Mouse (Mus musculus): ENCODE results near the gene Chd1l. TPM values are rescaled to one million over a fixed set of nuclear protein-coding genes. Genes with fewer than 3 reads are reported as not detected.

Chd1l gene
- polyA plus RNA-seq, 1 experiment: 37.9 TPM

DNA sequence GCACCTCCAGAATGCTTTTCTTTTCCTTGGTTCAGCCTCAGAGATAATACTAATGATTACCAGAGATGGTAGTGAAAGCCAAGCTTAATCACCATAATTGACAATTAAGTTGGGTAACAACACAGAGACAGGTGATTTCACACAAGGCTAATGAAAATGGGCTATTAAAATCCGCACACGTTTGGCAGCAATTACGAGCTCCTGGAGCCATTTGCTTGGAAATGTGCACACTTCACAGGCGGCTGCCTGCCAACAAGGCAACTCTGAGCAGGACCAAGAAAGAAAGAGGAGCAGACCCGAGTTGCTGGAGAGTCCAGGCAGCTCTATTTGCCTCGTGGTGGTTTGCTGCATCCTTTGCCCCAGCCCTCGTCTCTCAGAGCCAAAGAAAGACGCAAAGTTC, 84.5 kb downstream of the Chd1l start:
- no peak overlapping the region for H3K27ac ChIP-seq (ENCODE audit: control insufficient read depth, insufficient read depth, low read depth, low read length)
- H3K4me3 ChIP-seq (ENCODE audit: control insufficient read depth, low read depth, low read length): no peak overlapping the region
- peaks cover 3% of the 10 kb centered on the region for H3K4me1 ChIP-seq (ENCODE audit: control insufficient read depth, insufficient read depth, low read length)
- TF ChIP-seq POLR2A (IDR thresholded peaks at IDR 0.05; ENCODE audit: control insufficient read depth, low read depth, low read length) (no peak), CTCF (IDR thresholded peaks at IDR 0.05; ENCODE audit: control insufficient read depth, insufficient read depth, insufficient replicate concordance, low read depth, low read length) (no peak)
- no peaks in the 10 kb centered on the region for H3K36me3 ChIP-seq (ENCODE audit: control insufficient read depth, insufficient read depth, low read length)
- H3K27me3 ChIP-seq (ENCODE audit: control insufficient read depth, insufficient read depth, low read length): no peaks in the 10 kb centered on the region

- Histone ChIP-seq H3K36me3 (ENCODE audit: control insufficient read depth, insufficient read depth, low read length) (no peaks in the 10 kb centered on the region), H3K4me1 (ENCODE audit: control insufficient read depth, insufficient read depth, low read length) (peaks cover 3% of the 10 kb centered on the region), H3K27ac (ENCODE audit: control insufficient read depth, insufficient read depth, low read depth, low read length) (no peak overlapping the region), H3K4me3 (ENCODE audit: control insufficient read depth, low read depth, low read length) (no peak overlapping the region), H3K27me3 (ENCODE audit: control insufficient read depth, insufficient read depth, low read length) (no peaks in the 10 kb centered on the region)
- TF ChIP-seq CTCF (IDR thresholded peaks at IDR 0.05; ENCODE audit: control insufficient read depth, insufficient read depth, insufficient replicate concordance, low read depth, low read length) (peak; percentile 31; the same call in 1 of the 2 replicates), POLR2A (IDR thresholded peaks at IDR 0.05; ENCODE audit: control insufficient read depth, low read depth, low read length) (no peak)
These were observed 85.2 kb downstream of the Chd1l start for GRCm38 (mm10) chr3:97524835-97525234.

DNA sequence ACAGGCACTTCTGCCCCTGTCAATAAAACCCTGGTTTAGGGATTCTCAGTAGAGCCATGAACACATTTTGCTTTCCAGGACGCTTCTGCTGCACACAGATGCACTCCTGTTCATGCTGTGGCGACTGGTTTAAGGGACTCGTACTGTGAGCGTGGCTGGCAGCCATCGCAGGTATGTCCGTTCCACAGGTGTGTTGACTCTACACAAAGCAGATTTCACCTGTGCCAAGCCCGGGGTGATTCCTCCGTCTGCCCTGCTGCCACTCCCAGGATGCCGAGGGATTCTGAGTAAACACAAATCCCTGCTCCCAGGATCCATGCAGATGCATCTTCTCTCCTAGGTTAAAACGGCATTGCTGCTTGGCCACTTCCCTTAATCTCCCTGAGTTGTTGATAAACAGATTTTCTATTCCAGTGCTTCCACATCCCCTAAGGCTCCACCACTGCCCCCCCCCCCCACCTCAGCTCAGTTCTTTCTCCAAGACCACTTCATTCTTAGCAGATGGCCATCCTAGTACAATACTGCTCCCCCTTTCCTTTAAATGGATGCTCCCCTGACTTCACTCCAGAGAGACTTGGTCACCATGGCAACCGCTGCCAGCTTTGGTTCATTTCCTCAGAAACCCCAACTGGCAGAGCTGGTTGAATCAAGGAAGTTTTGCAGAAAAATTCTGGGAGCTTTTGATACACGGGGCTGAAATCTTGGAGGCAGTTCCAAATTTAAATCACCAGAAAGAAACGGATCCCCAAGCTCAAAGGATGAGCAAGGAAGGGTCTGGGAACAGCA, 87.9 kb downstream of the Chd1l start:
- Histone ChIP-seq H3K36me3 (ENCODE audit: control insufficient read depth, insufficient read depth, low read length) (no peaks in the 10 kb centered on the region), H3K4me3 (ENCODE audit: control insufficient read depth, low read depth, low read length) (no peak overlapping the region), H3K27ac (ENCODE audit: control insufficient read depth, insufficient read depth, low read depth, low read length) (no peak overlapping the region), H3K27me3 (ENCODE audit: control insufficient read depth, insufficient read depth, low read length) (no peaks in the 10 kb centered on the region), H3K4me1 (ENCODE audit: control insufficient read depth, insufficient read depth, low read length) (peaks cover 3% of the 10 kb centered on the region)
- no peak for TF ChIP-seq POLR2A (IDR thresholded peaks at IDR 0.05; ENCODE audit: control insufficient read depth, low read depth, low read length)
- TF ChIP-seq CTCF (IDR thresholded peaks at IDR 0.05; ENCODE audit: control insufficient read depth, insufficient read depth, insufficient replicate concordance, low read depth, low read length): no peak

GRCm38 (mm10) chr3:97519883-97520282, 90.1 kb downstream of the Chd1l start:
- H3K27me3 ChIP-seq (ENCODE audit: control insufficient read depth, insufficient read depth, low read length): no peaks in the 10 kb centered on the region
- H3K4me3 ChIP-seq (ENCODE audit: control insufficient read depth, low read depth, low read length): no peak overlapping the region
- TF ChIP-seq CTCF (IDR thresholded peaks at IDR 0.05; ENCODE audit: control insufficient read depth, insufficient read depth, insufficient replicate concordance, low read depth, low read length) (no peak), POLR2A (IDR thresholded peaks at IDR 0.05; ENCODE audit: control insufficient read depth, low read depth, low read length) (no peak)
- peaks cover 3% of the 10 kb centered on the region for H3K4me1 ChIP-seq (ENCODE audit: control insufficient read depth, insufficient read depth, low read length)
- no peak overlapping the region for H3K27ac ChIP-seq (ENCODE audit: control insufficient read depth, insufficient read depth, low read depth, low read length)
- no peaks in the 10 kb centered on the region for H3K36me3 ChIP-seq (ENCODE audit: control insufficient read depth, insufficient read depth, low read length)

- no peaks in the 10 kb centered on the region for H3K36me3 ChIP-seq (ENCODE audit: control insufficient read depth, insufficient read depth, low read length)
- H3K4me1 ChIP-seq (ENCODE audit: control insufficient read depth, insufficient read depth, low read length): no peaks in the 10 kb centered on the region
- H3K27me3 ChIP-seq (ENCODE audit: control insufficient read depth, insufficient read depth, low read length): no peaks in the 10 kb centered on the region
- no peak overlapping the region for H3K4me3 ChIP-seq (ENCODE audit: control insufficient read depth, low read depth, low read length)
- TF ChIP-seq CTCF (IDR thresholded peaks at IDR 0.05; ENCODE audit: control insufficient read depth, insufficient read depth, insufficient replicate concordance, low read depth, low read length) (no peak), POLR2A (IDR thresholded peaks at IDR 0.05; ENCODE audit: control insufficient read depth, low read depth, low read length) (no peak)
- no peak overlapping the region for H3K27ac ChIP-seq (ENCODE audit: control insufficient read depth, insufficient read depth, low read depth, low read length)
These were observed 97.7 kb downstream of the Chd1l start for GRCm38 (mm10) chr3:97512296-97512695.

Other genes starting within 250 kb of the Chd1l start
- not detected in 2 replicates for gene Olfr1402, start 188.2 kb downstream of the Chd1l start, polyA plus RNA-seq (2012; rRNA removed)
- gene Fmo5, start 18.6 kb upstream of the Chd1l start, polyA plus RNA-seq (2012; rRNA removed): 0.69 and 1.3 TPM in 2 replicates
- 10.6 and 11.4 TPM in 2 replicates for gene Prkab2, start 48.0 kb upstream of the Chd1l start, polyA plus RNA-seq (2012; rRNA removed)
- not detected in 2 replicates for gene Gm17651, start 64.5 kb upstream of the Chd1l start, polyA plus RNA-seq (2012; rRNA removed)

All from testis, adult 2 months (tissue).